Mouse (Mus musculus): ENCODE measurements at regions not wholly inside any gene's neighbourhood (a gene's known extent, or its start where the extent isn't known, plus 50 kb on each side); places are given as distances from the start of the nearest gene placed in this dataset.

DNA sequence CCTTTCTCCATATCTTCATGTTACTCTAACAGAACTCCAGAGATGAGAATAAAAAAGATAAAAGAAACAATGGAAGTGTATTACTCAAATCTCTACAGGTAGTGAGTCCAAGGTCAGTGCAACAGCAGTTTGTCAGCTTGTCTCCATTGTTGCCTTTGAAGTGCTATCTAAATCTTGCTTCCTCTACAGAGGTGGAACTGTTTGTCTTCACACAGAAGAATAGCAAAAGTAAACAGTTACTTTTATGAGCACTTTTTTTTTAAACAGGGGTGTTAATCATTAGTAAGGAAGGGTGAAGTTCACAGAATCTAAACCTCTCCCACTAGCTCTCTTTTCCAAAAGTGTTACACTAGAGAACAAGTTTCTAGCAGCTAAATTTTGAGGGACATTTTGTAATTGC, 906.0 kb upstream of the Slc10a2 start:
- no peak for ATAC-seq
- no peaks in the 10 kb centered on the region for H3K27me3 ChIP-seq (ENCODE audit: insufficient read depth, low read length)
- no peak overlapping the region for H3K27ac ChIP-seq
- no peaks in the 10 kb centered on the region for H3K9me3 ChIP-seq (ENCODE audit: low read length)
- no peak overlapping the region for H3K4me3 ChIP-seq (ENCODE audit: low read length)
- TF ChIP-seq CTCF (IDR thresholded peaks at IDR 0.05; ENCODE audit: low read depth): no peak
- no peaks in the 10 kb centered on the region for H3K4me1 ChIP-seq (ENCODE audit: insufficient read depth, low read length)
- no peak for DNase-seq (ENCODE audit: low spot score)
- no peaks in the 10 kb centered on the region for H3K36me3 ChIP-seq (ENCODE audit: insufficient read depth, low read length)
- no peak overlapping the region for H3K9ac ChIP-seq (replicated peaks; ENCODE audit: low read length)
- no peak overlapping the region for H3K4me2 ChIP-seq (ENCODE audit: low read depth, low read length)

DNA sequence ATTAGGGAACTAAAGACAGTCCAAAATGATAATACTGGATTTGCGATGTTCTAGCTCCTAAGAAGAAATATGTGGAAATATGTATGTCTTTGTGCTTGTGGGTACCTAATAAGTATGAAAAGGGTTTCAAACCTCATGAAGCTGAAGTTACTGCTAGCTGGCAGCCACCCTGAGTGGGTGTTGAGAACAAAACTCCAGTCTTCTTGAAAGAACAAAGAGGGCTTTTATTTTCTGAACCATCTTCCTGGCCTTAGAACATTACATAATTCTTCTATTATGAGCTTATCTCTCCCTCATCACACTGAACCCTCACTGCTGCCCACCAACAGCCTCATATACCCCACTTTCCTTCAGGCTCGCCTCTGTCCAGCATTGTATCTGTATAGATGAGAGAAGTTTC, 905.6 kb upstream of the Slc10a2 start:
- Histone ChIP-seq H3K27me3 (ENCODE audit: insufficient read depth, low read length) (no peaks in the 10 kb centered on the region), H3K4me3 (ENCODE audit: low read length) (no peak overlapping the region), H3K4me1 (ENCODE audit: insufficient read depth, low read length) (no peaks in the 10 kb centered on the region), H3K9me3 (ENCODE audit: low read length) (no peaks in the 10 kb centered on the region), H3K36me3 (ENCODE audit: insufficient read depth, low read length) (no peaks in the 10 kb centered on the region), H3K9ac (replicated peaks; ENCODE audit: low read length) (no peak overlapping the region), H3K27ac (no peak overlapping the region), H3K4me2 (ENCODE audit: low read depth, low read length) (no peak overlapping the region)
- WGBS: 84% methylated on average over 2 of the region's 2 CpGs
- ATAC-seq: no peak
- no peak for DNase-seq (ENCODE audit: low spot score)
- TF ChIP-seq CTCF (IDR thresholded peaks at IDR 0.05; ENCODE audit: low read depth): no peak

DNA sequence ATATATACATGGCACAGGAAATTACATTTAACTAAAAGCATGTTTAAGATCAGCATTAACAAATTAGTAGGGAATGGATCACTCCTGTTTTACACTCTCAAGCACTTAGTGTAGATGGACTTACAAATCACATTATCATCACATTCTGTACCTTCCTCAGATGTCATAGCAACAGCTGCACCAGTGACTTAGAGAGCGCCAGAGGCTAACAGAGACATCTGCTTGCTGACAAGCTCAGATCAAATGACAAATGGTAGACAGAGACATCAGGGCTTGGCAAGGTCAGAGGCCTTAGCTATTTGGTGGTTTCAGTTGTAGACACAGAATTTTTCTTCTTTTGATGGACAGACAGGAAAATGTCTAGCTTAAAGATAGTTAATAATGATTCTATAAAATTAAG, 897.5 kb upstream of the Slc10a2 start:
- TF ChIP-seq CTCF (IDR thresholded peaks at IDR 0.05; ENCODE audit: low read depth): no peak
- Histone ChIP-seq H3K9ac (replicated peaks; ENCODE audit: low read length) (no peak overlapping the region), H3K27ac (no peak overlapping the region), H3K4me2 (ENCODE audit: low read depth, low read length) (no peak overlapping the region), H3K9me3 (ENCODE audit: low read length) (peaks cover 1% of the 10 kb centered on the region; the same call in 1 of the 2 replicates), H3K4me1 (ENCODE audit: insufficient read depth, low read length) (no peaks in the 10 kb centered on the region), H3K4me3 (ENCODE audit: low read length) (no peak overlapping the region), H3K27me3 (ENCODE audit: insufficient read depth, low read length) (no peaks in the 10 kb centered on the region), H3K36me3 (ENCODE audit: insufficient read depth, low read length) (no peaks in the 10 kb centered on the region)
- DNase-seq (ENCODE audit: low spot score) (no peak), ATAC-seq (no peak)
- WGBS: 44% methylated on average over 1 of the region's 1 CpGs

GRCm38 (mm10) chr8:5994846-5995245, 889.7 kb upstream of the Slc10a2 start:
- peaks cover 3% of the 10 kb centered on the region; the same call in 1 of the 2 replicates for H3K9me3 ChIP-seq (ENCODE audit: low read length)
- no peak overlapping the region for H3K4me2 ChIP-seq (ENCODE audit: low read depth, low read length)
- H3K27me3 ChIP-seq (ENCODE audit: insufficient read depth, low read length): no peaks in the 10 kb centered on the region
- DNase-seq (ENCODE audit: low spot score): peak; percentile 11
- peak; percentile 30 for TF ChIP-seq CTCF (IDR thresholded peaks at IDR 0.05; ENCODE audit: low read depth)
- no peak overlapping the region for H3K27ac ChIP-seq
- H3K36me3 ChIP-seq (ENCODE audit: insufficient read depth, low read length): no peaks in the 10 kb centered on the region
- 59% methylated on average over 6 of the region's 6 CpGs for WGBS
- H3K4me3 ChIP-seq (ENCODE audit: low read length): no peak overlapping the region
- no peak for ATAC-seq
- no peak overlapping the region for H3K9ac ChIP-seq (replicated peaks; ENCODE audit: low read length)
- H3K4me1 ChIP-seq (ENCODE audit: insufficient read depth, low read length): no peaks in the 10 kb centered on the region

DNA sequence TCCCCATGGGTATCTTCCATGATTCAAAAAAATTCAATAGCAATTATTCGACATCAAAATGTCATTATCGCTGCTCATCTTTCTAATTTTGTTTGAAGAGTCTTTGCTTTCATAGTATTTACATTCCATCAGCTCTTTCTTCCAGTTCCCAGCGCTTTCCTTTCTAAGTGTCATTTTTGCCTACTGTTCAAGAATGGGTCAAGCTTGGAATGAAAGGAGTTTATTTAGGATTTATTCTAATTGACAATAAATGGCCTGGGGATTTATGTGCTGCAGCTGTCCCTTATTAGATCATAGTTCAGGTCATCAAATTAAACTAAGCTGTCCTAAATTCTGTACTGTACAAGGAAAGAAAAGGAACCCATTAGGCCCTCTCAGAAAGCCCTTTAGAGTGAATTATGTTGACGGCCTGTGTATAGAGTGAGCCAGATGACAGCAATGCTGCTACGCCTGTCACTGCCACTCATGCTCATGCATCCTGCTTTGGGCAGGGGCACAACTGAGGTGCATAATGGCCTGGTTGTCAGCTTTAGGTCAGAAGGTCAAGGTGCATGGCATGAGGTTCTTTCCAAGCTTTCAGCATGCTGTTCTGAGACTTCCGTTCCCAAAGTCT, 860.4 kb upstream of the Slc10a2 start:
- no peak overlapping the region for H3K4me3 ChIP-seq (ENCODE audit: low read length)
- H3K27ac ChIP-seq: no peak overlapping the region
- DNase-seq (ENCODE audit: low spot score): no peak
- H3K4me1 ChIP-seq (ENCODE audit: insufficient read depth, low read length): no peaks in the 10 kb centered on the region
- H3K4me2 ChIP-seq (ENCODE audit: low read depth, low read length): no peak overlapping the region
- 58% methylated on average over 6 of the region's 6 CpGs for WGBS
- no peak overlapping the region for H3K9ac ChIP-seq (replicated peaks; ENCODE audit: low read length)
- no peaks in the 10 kb centered on the region for H3K9me3 ChIP-seq (ENCODE audit: low read length)
- no peaks in the 10 kb centered on the region for H3K36me3 ChIP-seq (ENCODE audit: insufficient read depth, low read length)
- no peak for ATAC-seq
- TF ChIP-seq CTCF (IDR thresholded peaks at IDR 0.05; ENCODE audit: low read depth): no peak
- no peaks in the 10 kb centered on the region for H3K27me3 ChIP-seq (ENCODE audit: insufficient read depth, low read length)

DNA sequence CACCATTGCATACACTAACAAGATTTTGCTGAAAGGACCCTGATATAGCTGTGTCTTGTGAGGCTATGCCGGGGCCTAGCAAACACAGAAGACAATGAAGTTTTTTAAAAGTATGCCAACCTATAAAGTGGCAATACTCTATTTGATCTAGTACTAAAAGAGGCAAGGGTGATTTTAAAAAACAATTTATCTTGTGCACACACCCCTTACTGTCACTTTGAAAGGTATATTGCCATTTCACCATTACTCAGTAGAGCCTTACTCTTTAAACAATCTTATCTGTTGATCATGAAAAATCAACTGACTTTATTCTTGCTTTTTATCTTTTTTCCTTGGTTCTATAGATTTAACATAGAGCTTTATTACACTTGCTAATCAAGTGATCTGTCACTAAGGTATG, 859.1 kb upstream of the Slc10a2 start:
- no peak overlapping the region for H3K9ac ChIP-seq (replicated peaks; ENCODE audit: low read length)
- H3K27me3 ChIP-seq (ENCODE audit: insufficient read depth, low read length): no peaks in the 10 kb centered on the region
- H3K4me3 ChIP-seq (ENCODE audit: low read length): no peak overlapping the region
- no peak for DNase-seq (ENCODE audit: low spot score)
- TF ChIP-seq CTCF (IDR thresholded peaks at IDR 0.05; ENCODE audit: low read depth): no peak
- H3K4me1 ChIP-seq (ENCODE audit: insufficient read depth, low read length): no peaks in the 10 kb centered on the region
- no peaks in the 10 kb centered on the region for H3K9me3 ChIP-seq (ENCODE audit: low read length)
- no peak for ATAC-seq
- H3K36me3 ChIP-seq (ENCODE audit: insufficient read depth, low read length): no peaks in the 10 kb centered on the region
- no peak overlapping the region for H3K27ac ChIP-seq
- 90% methylated on average over 1 of the region's 1 CpGs for WGBS
- no peak overlapping the region for H3K4me2 ChIP-seq (ENCODE audit: low read depth, low read length)

- no peaks in the 10 kb centered on the region for H3K4me1 ChIP-seq (ENCODE audit: insufficient read depth, low read length)
- no peak overlapping the region for H3K4me3 ChIP-seq (ENCODE audit: low read length)
- H3K9ac ChIP-seq (replicated peaks; ENCODE audit: low read length): no peak overlapping the region
- no peak overlapping the region for H3K27ac ChIP-seq
- DNase-seq (ENCODE audit: low spot score) (no peak), ATAC-seq (no peak)
- no peaks in the 10 kb centered on the region for H3K9me3 ChIP-seq (ENCODE audit: low read length)
- no peaks in the 10 kb centered on the region for H3K27me3 ChIP-seq (ENCODE audit: insufficient read depth, low read length)
- 90% methylated on average over 3 of the region's 3 CpGs for WGBS
- TF ChIP-seq CTCF (IDR thresholded peaks at IDR 0.05; ENCODE audit: low read depth): no peak
- no peaks in the 10 kb centered on the region for H3K36me3 ChIP-seq (ENCODE audit: insufficient read depth, low read length)
- no peak overlapping the region for H3K4me2 ChIP-seq (ENCODE audit: low read depth, low read length)
Observed at GRCm38 (mm10) chr8:5938057-5938456, 832.9 kb upstream of the Slc10a2 start.
